Mouse (Mus musculus) brain, adult 2 months (tissue): ENCODE results near the gene Nkain4.

Experiments
- DNase-seq: peaks from one replicate; pipeline ENCODE4 v3.0.0; 2011; ENCODE audit warnings: low read depth, low spot score

Nkain4 gene

GRCm38 (mm10) chr2:180954061-180955047 lies at the start of gene Nkain4:
Nkain4 (minus strand) TSS chr2:180954699.
- peak; percentile 82 for DNase-seq

- peak; percentile 21 for DNase-seq
Measured at GRCm38 (mm10) chr2:180996905-180997304, 42.4 kb upstream of the Nkain4 start.

GRCm38 (mm10) chr2:180996436-180996835 lies 41.9 kb upstream of the Nkain4 start:
- peak; percentile 79 for DNase-seq

GRCm38 (mm10) chr2:180995457-180995856 lies 41.0 kb upstream of the Nkain4 start:
- DNase-seq, result no peak

GRCm38 (mm10) chr2:180994360-180994759 lies 39.9 kb upstream of the Nkain4 start:
- no peak for DNase-seq

GRCm38 (mm10) chr2:180990347-180990746 lies 35.8 kb upstream of the Nkain4 start:
- peak; percentile 46 for DNase-seq

- no peak for DNase-seq
Measured at GRCm38 (mm10) chr2:180988948-180989347, 34.4 kb upstream of the Nkain4 start.

- peak; percentile 52 for DNase-seq
Measured at GRCm38 (mm10) chr2:180988347-180988913, 33.9 kb upstream of the Nkain4 start.

GRCm38 (mm10) chr2:180987432-180988030 lies 33.0 kb upstream of the Nkain4 start:
- peak; percentile 33 for DNase-seq

- no peak for DNase-seq
Measured at GRCm38 (mm10) chr2:180987001-180987400, 32.5 kb upstream of the Nkain4 start.

- no peak for DNase-seq
Measured at GRCm38 (mm10) chr2:180986449-180986848, 31.9 kb upstream of the Nkain4 start, which contains the start of gene Col20a1. Col20a1 (plus strand) TSS chr2:180986535.

- DNase-seq, result no peak
Measured at GRCm38 (mm10) chr2:180985635-180986034, 31.1 kb upstream of the Nkain4 start.

GRCm38 (mm10) chr2:180981133-180981532 lies 26.6 kb upstream of the Nkain4 start:
- no peak for DNase-seq

- DNase-seq, result peak; percentile 98
Measured at GRCm38 (mm10) chr2:180967010-180967763, 12.7 kb upstream of the Nkain4 start, which contains the start of gene Arfgap1. Arfgap1 (plus strand) TSS chr2:180967225.

GRCm38 (mm10) chr2:180966092-180966882 lies 11.8 kb upstream of the Nkain4 start:
- DNase-seq, result peak; percentile 88

GRCm38 (mm10) chr2:180963956-180964355 lies 9.5 kb upstream of the Nkain4 start:
- DNase-seq, result peak; percentile 82

- no peak for DNase-seq
Measured at GRCm38 (mm10) chr2:180962616-180963308, 8.3 kb upstream of the Nkain4 start.

GRCm38 (mm10) chr2:180960187-180960586 lies 5.7 kb upstream of the Nkain4 start:
- no peak for DNase-seq

GRCm38 (mm10) chr2:180959605-180960004 lies 5.1 kb upstream of the Nkain4 start:
- DNase-seq, result no peak

- DNase-seq, result no peak
Measured at GRCm38 (mm10) chr2:180953638-180954037, 861 bp downstream of the Nkain4 start.
